Mouse (Mus musculus): ENCODE measurements at regions not wholly inside any gene's neighbourhood (a gene's known extent, or its start where the extent isn't known, plus 50 kb on each side); places are given as distances from the start of the nearest gene placed in this dataset.

DNA sequence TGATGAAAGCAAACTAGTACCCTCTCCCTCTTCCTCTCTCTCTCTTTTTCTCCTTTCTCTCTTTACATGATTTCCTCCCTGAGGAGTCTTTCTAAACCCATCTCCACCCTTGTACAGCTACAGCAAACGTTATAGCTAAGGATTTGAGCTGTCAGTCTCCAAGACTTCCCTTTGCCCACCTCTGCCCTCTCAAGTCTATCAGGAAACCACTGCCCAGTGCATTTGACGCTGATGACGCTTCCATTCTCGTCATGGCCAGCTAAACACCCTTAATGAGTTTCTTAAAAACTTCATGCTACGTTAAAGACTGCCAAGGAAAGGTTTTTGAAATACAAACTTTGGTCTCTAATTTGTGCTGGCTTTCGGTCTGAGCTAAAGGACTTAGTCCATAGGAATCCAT is 99.0 kb upstream of the Bach2 start:
- TF ChIP-seq ZKSCAN1 (IDR thresholded peaks at IDR 0.05; ENCODE audit: low read depth, low read length) (no peak), CHD1 (IDR thresholded peaks at IDR 0.05; ENCODE audit: low read depth, low read length) (no peak), EP300 (IDR thresholded peaks at IDR 0.05; ENCODE audit: low read depth in 1 of 2, low read length in 2 of 2) (no peak), MYB (IDR thresholded peaks at IDR 0.05; ENCODE audit: low read depth, low read length) (no peak), KAT2A (conservative IDR thresholded peaks at IDR 0.05; ENCODE audit: low read depth, low read length) (no peak), GABPA (IDR thresholded peaks at IDR 0.05; ENCODE audit: low read depth, low read length) (no peak), POLR2AphosphoS2 (IDR thresholded peaks at IDR 0.05; ENCODE audit: low read length) (no peak)
- Histone ChIP-seq H3K36me3 (ENCODE audit: control insufficient read depth in 1 of 2, insufficient read depth in 2 of 2, low read length in 2 of 2) (no peaks in the 10 kb centered on the region), H3K27me3 (ENCODE audit: control insufficient read depth in 1 of 2, insufficient read depth in 2 of 2, low read length in 2 of 2) (peaks cover 0 to 3% of the 10 kb centered on the region in 2 experiments; a peak in 1 of 4 replicates)

GRCm38 (mm10) chr4:32140068-32140467 is 98.5 kb upstream of the Bach2 start:
- Histone ChIP-seq H3K79me2 (ENCODE audit: control insufficient read depth, insufficient read depth, low read length, poor library complexity) (no peaks in the 10 kb centered on the region), H3K9ac (ENCODE audit: control insufficient read depth, low read depth, low read length, poor library complexity, severe bottlenecking) (no peak overlapping the region), H3K27me3 (ENCODE audit: control insufficient read depth in 1 of 2, insufficient read depth in 2 of 2, low read length in 2 of 2) (peaks cover 2 to 3% of the 10 kb centered on the region in 2 experiments; a peak in 2 of 4 replicates), H3K36me3 (ENCODE audit: control insufficient read depth in 1 of 2, insufficient read depth in 2 of 2, low read length in 2 of 2) (no peaks in the 10 kb centered on the region), H3K27ac (ENCODE audit: control insufficient read depth, low read depth, low read length) (no peak overlapping the region), H3K4me1 (ENCODE audit: control insufficient read depth in 1 of 2, insufficient read depth in 2 of 2, low read length in 2 of 2) (no peaks in the 10 kb centered on the region), H3K4me3 (ENCODE audit: control insufficient read depth in 1 of 2, insufficient read depth in 1 of 2, low read depth in 2 of 2, low read length in 2 of 2) (no peak overlapping the region), H3K9me3 (replicated peaks; ENCODE audit: insufficient read depth, low read length) (no peaks in the 10 kb centered on the region)
- no peak for DNase-seq (ENCODE audit: low read depth, low spot score)
- TF ChIP-seq POLR2AphosphoS2 (IDR thresholded peaks at IDR 0.05; ENCODE audit: low read length), result no peak
- no peak for TF ChIP-seq ZKSCAN1 (IDR thresholded peaks at IDR 0.05; ENCODE audit: low read depth, low read length)
- no peak for TF ChIP-seq MXI1 (IDR thresholded peaks at IDR 0.05; ENCODE audit: low read depth, low read length)
- TF ChIP-seq CTCF (IDR thresholded peaks at IDR 0.05 in 2 of 3, conservative IDR thresholded peaks at IDR 0.05 in 1 of 3; ENCODE audit: control insufficient read depth in 1 of 3, insufficient read depth in 1 of 3, low read depth in 2 of 3, low read length in 3 of 3, poor library complexity in 1 of 3, severe bottlenecking in 1 of 3), result no peak
- TF ChIP-seq SIN3A (IDR thresholded peaks at IDR 0.05; ENCODE audit: low read length), result no peak
- no peak for TF ChIP-seq RCOR1 (IDR thresholded peaks at IDR 0.05; ENCODE audit: low read depth, low read length)
- TF ChIP-seq CHD1 (IDR thresholded peaks at IDR 0.05; ENCODE audit: low read depth, low read length), result no peak
- no peak for TF ChIP-seq CHD2 (IDR thresholded peaks at IDR 0.05; ENCODE audit: low read length)
- TF ChIP-seq TCF12 (IDR thresholded peaks at IDR 0.05; ENCODE audit: low read depth, low read length), result no peak
- no peak for TF ChIP-seq NELFE (IDR thresholded peaks at IDR 0.05; ENCODE audit: low read depth, low read length)
- no peak for TF ChIP-seq ZC3H11A (IDR thresholded peaks at IDR 0.05; ENCODE audit: low read depth, low read length)
- TF ChIP-seq TAL1 (IDR thresholded peaks at IDR 0.05; ENCODE audit: low read length), result no peak
- no peak for TF ChIP-seq EP300 (IDR thresholded peaks at IDR 0.05; ENCODE audit: low read depth in 1 of 2, low read length in 2 of 2)
- no peak for TF ChIP-seq GATA1 (IDR thresholded peaks at IDR 0.05; ENCODE audit: low read depth, low read length)
- TF ChIP-seq HCFC1 (IDR thresholded peaks at IDR 0.05; ENCODE audit: low read depth, low read length), result no peak
- no peak for TF ChIP-seq MYB (IDR thresholded peaks at IDR 0.05; ENCODE audit: low read depth, low read length)
- TF ChIP-seq BHLHE40 (IDR thresholded peaks at IDR 0.05; ENCODE audit: borderline replicate concordance, low read depth, low read length), result no peak
- no peak for TF ChIP-seq ZMIZ1 (IDR thresholded peaks at IDR 0.05; ENCODE audit: low read depth, low read length)
- no peak for TF ChIP-seq USF1 (IDR thresholded peaks at IDR 0.05; ENCODE audit: low read depth, low read length)

More for the DNA sequence above, 99.0 kb upstream of the Bach2 start:
- Histone ChIP-seq H3K9ac (ENCODE audit: control insufficient read depth, low read depth, low read length, poor library complexity, severe bottlenecking) (no peak overlapping the region), H3K4me3 (ENCODE audit: control insufficient read depth in 1 of 2, insufficient read depth in 1 of 2, low read depth in 2 of 2, low read length in 2 of 2) (no peak overlapping the region), H3K27ac (ENCODE audit: control insufficient read depth, low read depth, low read length) (no peak overlapping the region), H3K79me2 (ENCODE audit: control insufficient read depth, insufficient read depth, low read length, poor library complexity) (no peaks in the 10 kb centered on the region), H3K9me3 (replicated peaks; ENCODE audit: insufficient read depth, low read length) (no peaks in the 10 kb centered on the region), H3K4me1 (ENCODE audit: control insufficient read depth in 1 of 2, insufficient read depth in 2 of 2, low read length in 2 of 2) (no peaks in the 10 kb centered on the region)
- DNase-seq (ENCODE audit: low read depth, low spot score), result no peak

Measured in MEL (cell line).